ENCODE assay signal across 8 mouse cellular contexts in the genomic region with DNA sequence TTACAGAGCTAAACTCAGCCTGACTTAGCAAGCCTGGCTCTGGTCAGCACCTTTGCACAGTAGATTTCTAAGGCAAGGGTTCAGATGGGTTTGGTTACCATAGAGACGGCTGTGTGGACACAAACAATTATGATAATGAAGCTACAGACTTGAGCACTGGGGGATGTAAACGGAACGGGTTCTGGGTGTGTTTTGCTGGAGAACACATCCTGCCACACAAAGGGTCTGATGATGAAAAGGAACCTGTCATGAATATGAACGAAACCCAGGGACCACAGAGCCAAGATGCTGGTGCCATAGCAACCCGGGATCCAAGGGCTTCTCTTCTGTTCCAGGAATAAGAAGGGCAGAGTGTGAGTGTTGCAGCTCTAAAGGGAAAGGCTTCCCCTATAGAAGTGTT. TPM values are rescaled to one million over a fixed set of nuclear protein-coding genes. Genes with fewer than 3 reads are reported as not detected.
DNase-seq lines count a peak whose midpoint lies in the region; ATAC-seq and TF ChIP-seq lines count a peak whose summit lies in the region.

Trp53rkb (plus strand) TSS at position 177 of the 400 bp plus-strand sequence.

- H3K27ac ChIP-seq in embryonic facial prominence, embryonic 12.5 days: peak within 1 kb of the TSS; percentile 76; the same call in 1 of the 2 replicates
- H3K27ac ChIP-seq in intestine, embryonic 14.5 days (ENCODE audit: low read depth): no peak within 1 kb of the TSS
- peak within 1 kb of the TSS; percentile 42; the same call in 1 of the 2 replicates for H3K27ac ChIP-seq in neural tube, embryonic 12.5 days

- no peak for ATAC-seq in embryonic facial prominence, embryonic 12.5 days (ENCODE audit: insufficient number of reproducible peaks, insufficient read depth, low FRiP score, low TSS enrichment)
- ATAC-seq in intestine, embryonic 14.5 days (replicated peaks; ENCODE audit: low FRiP score, low TSS enrichment, low read depth): no peak
- ATAC-seq in neural tube, embryonic 12.5 days (ENCODE audit: low FRiP score, low read depth): peak; percentile 80
- no peak for ATAC-seq in cerebellum, adult (ENCODE audit: insufficient number of reproducible peaks, low FRiP score, low TSS enrichment)

- H3K27me3 ChIP-seq in embryonic facial prominence, embryonic 12.5 days: no peaks in the 10 kb centered on the region
- no peaks in the 10 kb centered on the region for H3K27me3 ChIP-seq in intestine, embryonic 14.5 days (replicated peaks; ENCODE audit: control insufficient read depth, insufficient read depth, low read length)
- no peaks in the 10 kb centered on the region for H3K27me3 ChIP-seq in neural tube, embryonic 12.5 days (replicated peaks)

- H3K4me2 ChIP-seq in embryonic facial prominence, embryonic 12.5 days (replicated peaks): peak within 1 kb of the TSS; percentile 56
- peak within 1 kb of the TSS; percentile 44 for H3K4me2 ChIP-seq in intestine, embryonic 14.5 days (ENCODE audit: low read length)
- peak within 1 kb of the TSS; percentile 75 for H3K4me2 ChIP-seq in neural tube, embryonic 12.5 days (replicated peaks)

- no peak for DNase-seq in lung, adult 2 months
- DNase-seq in lung, postnatal 25 days (ENCODE audit: low spot score): no peak
- no peak for DNase-seq in intestine, embryonic 14.5 days (ENCODE audit: low spot score)
- DNase-seq in kidney, adult 11 months: no peak
- DNase-seq in natural killer cell, adult 2 months (ENCODE audit: low spot score in 2 of 2): no peak

- H3K9me3 ChIP-seq in embryonic facial prominence, embryonic 12.5 days: no peaks in the 10 kb centered on the region
- no peaks in the 10 kb centered on the region for H3K9me3 ChIP-seq in intestine, embryonic 14.5 days (ENCODE audit: control insufficient read depth, low read length)
- H3K9me3 ChIP-seq in neural tube, embryonic 12.5 days: no peaks in the 10 kb centered on the region

- 65% methylated on average over 5 of the region's 5 CpGs for WGBS in lung, adult 2 months
- 65% methylated on average over 5 of the region's 5 CpGs for WGBS in embryonic facial prominence, embryonic 12.5 days
- WGBS in intestine, embryonic 14.5 days: 57% methylated on average over 5 of the region's 5 CpGs
- WGBS in neural tube, embryonic 12.5 days: 35% methylated on average over 5 of the region's 5 CpGs

- 0 out of 2 replicates have a peak, but pooled peaks cover 3% of the 10 kb centered on the region for H3K4me1 ChIP-seq in lung, adult 2 months (ENCODE audit: control insufficient read depth, insufficient read depth, low read length)
- H3K4me1 ChIP-seq in embryonic facial prominence, embryonic 12.5 days: peaks cover 13% of the 10 kb centered on the region
- H3K4me1 ChIP-seq in intestine, embryonic 14.5 days (replicated peaks; ENCODE audit: control insufficient read depth, insufficient read depth, low read length): peaks cover 4% of the 10 kb centered on the region; the same call in 1 of the 2 replicates
- H3K4me1 ChIP-seq in neural tube, embryonic 12.5 days: peaks cover 18% of the 10 kb centered on the region

- peak within 1 kb of the TSS; percentile 93 for H3K9ac ChIP-seq in embryonic facial prominence, embryonic 12.5 days
- H3K9ac ChIP-seq in intestine, embryonic 14.5 days (ENCODE audit: low read length): peak within 1 kb of the TSS; percentile 72
- H3K9ac ChIP-seq in neural tube, embryonic 12.5 days: peak within 1 kb of the TSS; percentile 86

- peaks cover 15% of the 10 kb centered on the region for H3K36me3 ChIP-seq in embryonic facial prominence, embryonic 12.5 days
- peaks cover 16% of the 10 kb centered on the region for H3K36me3 ChIP-seq in intestine, embryonic 14.5 days (ENCODE audit: control insufficient read depth, insufficient read depth, low read length)
- peaks cover 14% of the 10 kb centered on the region for H3K36me3 ChIP-seq in neural tube, embryonic 12.5 days

- no peak for TF ChIP-seq POLR2A in lung, adult 2 months (IDR thresholded peaks at IDR 0.05; ENCODE audit: borderline replicate concordance, extremely low read depth, low read depth, low read length)

- H3K4me3 ChIP-seq in lung, adult 2 months (replicated peaks; ENCODE audit: extremely low read depth, low read depth, low read length): peak within 1 kb of the TSS; percentile 65
- H3K4me3 ChIP-seq in embryonic facial prominence, embryonic 12.5 days: peak within 1 kb of the TSS; percentile 83
- H3K4me3 ChIP-seq in intestine, embryonic 14.5 days (ENCODE audit: low read depth, low read length): peak within 1 kb of the TSS; percentile 63
- peak within 1 kb of the TSS; percentile 79 for H3K4me3 ChIP-seq in neural tube, embryonic 12.5 days

- no peak for TF ChIP-seq CTCF in lung, adult 2 months (IDR thresholded peaks at IDR 0.05; ENCODE audit: insufficient read depth, low read length)

RNA-seq across cellular contexts. Expression of gene Trp53rkb, which starts in this region (rescaled TPM):
- polyA plus RNA-seq in lung, adult 2 months (2012; rRNA removed): 3.5 TPM in 2 replicates
- polyA plus RNA-seq in embryonic facial prominence, embryonic 12.5 days (2016; fragmentation: Nextera tagmentation; extraction: Ambion mirVana): 11.5 and 13.2 TPM in 2 replicates
- polyA plus RNA-seq in intestine, embryonic 14.5 days (2014; fragmentation: Nextera tagmentation; extraction: Ambion mirVana): 6.5 and 8.9 TPM in 2 replicates
- 12.0 and 13.2 TPM in 2 replicates for polyA plus RNA-seq in neural tube, embryonic 12.5 days (2016; fragmentation: Nextera tagmentation; extraction: Ambion mirVana)
